Mouse (Mus musculus) ovary, postnatal 10 days (tissue): ENCODE data around the gene Acly.
"Not testable (repeated sequence)": the region's sequence is repeated elsewhere in the genome, so short reads cannot be mapped to it uniquely, and the experiment has no call there.

Experiments
- DNase-seq: peaks from one replicate; pipeline ENCODE4 v3.0.0; 2022; ENCODE audit warnings: low spot score

The Acly gene

DNA sequence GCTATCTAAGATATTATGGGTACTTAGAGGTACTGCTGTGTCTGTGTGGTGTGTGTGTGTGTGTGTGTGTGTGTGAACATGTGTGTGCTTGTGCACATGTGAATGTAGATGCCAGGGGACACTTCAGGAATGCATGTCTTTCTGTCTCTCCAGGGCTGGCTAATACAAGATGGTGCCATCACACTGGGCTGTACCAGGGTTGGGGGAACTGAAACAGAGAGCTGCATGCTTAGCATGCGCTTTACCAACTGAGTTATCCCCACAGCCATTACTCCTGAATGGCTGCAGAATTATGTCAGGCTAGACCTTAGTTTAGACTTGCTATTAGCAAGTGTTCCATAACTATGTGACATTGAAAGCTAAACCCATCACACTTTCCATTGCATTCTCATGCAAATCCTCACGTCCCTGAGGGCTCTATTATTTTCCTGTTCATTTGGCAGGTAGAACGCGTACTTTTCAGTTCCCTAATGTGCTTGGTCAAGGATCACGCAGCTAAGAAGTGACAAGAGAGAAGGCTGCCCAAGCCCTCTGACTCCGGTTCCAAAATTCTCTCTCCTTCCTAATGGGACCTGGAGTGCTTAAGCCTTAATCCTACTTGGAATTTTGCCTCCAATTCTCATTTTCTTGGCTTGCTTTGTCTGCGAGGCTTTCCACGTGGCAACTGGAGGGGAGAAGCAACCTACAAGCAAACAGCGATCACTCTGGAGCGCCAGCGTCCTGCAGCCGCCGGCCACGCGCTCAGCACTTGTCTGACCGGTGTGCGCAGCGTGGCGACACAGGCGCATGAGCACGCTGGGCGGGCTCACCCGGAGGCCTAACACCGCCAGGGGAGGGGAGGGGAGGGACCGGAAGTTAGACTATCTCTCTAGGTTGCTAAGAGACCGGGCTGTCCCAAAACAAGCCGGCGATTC lies 17.3 kb upstream of the Acly start, which contains the start of gene Ttc25:
Gene Ttc25 (plus strand): TSS at position 776 of the 914 bp plus-strand sequence.
- peak; percentile 38 for DNase-seq

DNA sequence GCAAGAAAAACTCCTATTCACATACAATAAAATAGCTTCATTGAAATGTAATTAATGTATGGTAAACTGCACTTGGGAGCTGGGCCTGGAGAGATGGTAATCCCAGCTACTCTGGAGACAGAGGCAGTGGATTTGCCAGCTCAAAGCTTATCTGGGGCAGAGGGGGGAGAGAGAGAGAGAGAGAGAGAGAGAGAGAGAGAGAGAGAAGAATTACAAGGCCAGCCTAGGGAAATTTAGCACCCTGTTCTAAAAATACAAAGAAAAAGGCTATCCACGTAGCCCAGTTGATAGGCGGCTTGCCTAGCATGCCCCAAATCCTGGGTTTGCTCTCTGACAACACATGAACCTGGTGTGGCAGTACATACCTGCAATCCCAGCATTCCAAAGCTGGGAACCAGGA lies 13.8 kb upstream of the Acly start:
- no peak for DNase-seq

GRCm38 (mm10) chr11:100540966-100541365 lies 13.2 kb upstream of the Acly start:
- DNase-seq, result no peak

DNA sequence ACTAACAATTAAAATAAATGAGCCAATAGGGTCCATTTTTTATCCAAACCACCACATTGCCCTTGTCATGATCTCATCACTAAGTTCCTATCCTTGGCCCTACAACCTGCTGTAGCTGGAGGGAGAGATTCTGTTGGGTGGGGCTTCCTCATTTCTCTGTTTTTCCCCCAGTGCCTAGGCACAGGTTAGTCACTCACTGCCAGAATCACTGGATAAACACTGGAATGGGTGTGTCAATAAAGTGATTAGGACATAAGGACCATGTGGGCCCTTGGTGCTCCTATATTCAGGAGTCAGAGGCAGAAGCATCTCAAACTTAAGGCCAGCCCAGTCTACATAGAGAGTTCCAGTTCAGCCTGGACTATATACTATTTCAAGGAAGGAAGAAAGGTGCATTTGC lies 8.7 kb upstream of the Acly start:
- no peak for DNase-seq

- no peak for DNase-seq
Observed at GRCm38 (mm10) chr11:100535996-100536395, 8.2 kb upstream of the Acly start.

- not testable (repeated sequence) for DNase-seq
Observed at GRCm38 (mm10) chr11:100534821-100535220, 7.0 kb upstream of the Acly start.

- DNase-seq, result not testable (repeated sequence)
Observed at GRCm38 (mm10) chr11:100534411-100534810, 6.6 kb upstream of the Acly start.

DNA sequence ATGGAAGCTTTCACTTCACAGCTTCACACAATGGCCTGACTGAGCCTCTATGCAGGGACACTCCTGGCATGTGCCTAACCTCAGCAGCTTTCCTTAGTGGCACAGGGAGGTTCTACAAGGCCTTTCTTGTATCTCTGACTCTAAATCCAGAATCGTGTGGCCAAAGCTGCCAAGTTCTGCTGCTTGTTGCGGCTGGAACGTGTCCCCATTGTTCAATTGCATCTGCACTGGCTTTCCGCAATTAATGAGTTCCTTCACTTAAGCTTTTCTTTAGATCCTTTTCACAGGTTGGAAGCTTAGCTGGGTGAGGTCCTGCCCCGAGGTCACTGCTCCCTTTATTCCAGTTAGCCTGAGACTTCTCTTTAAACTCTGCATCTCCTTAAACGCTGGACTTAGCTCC lies 6.1 kb upstream of the Acly start:
- no peak for DNase-seq

- DNase-seq, result no peak
Observed at GRCm38 (mm10) chr11:100528375-100529165, 770 bp upstream of the Acly start.

- peak; percentile 35 for DNase-seq
Observed at GRCm38 (mm10) chr11:100527066-100527457, 738 bp downstream of the Acly start.

DNA sequence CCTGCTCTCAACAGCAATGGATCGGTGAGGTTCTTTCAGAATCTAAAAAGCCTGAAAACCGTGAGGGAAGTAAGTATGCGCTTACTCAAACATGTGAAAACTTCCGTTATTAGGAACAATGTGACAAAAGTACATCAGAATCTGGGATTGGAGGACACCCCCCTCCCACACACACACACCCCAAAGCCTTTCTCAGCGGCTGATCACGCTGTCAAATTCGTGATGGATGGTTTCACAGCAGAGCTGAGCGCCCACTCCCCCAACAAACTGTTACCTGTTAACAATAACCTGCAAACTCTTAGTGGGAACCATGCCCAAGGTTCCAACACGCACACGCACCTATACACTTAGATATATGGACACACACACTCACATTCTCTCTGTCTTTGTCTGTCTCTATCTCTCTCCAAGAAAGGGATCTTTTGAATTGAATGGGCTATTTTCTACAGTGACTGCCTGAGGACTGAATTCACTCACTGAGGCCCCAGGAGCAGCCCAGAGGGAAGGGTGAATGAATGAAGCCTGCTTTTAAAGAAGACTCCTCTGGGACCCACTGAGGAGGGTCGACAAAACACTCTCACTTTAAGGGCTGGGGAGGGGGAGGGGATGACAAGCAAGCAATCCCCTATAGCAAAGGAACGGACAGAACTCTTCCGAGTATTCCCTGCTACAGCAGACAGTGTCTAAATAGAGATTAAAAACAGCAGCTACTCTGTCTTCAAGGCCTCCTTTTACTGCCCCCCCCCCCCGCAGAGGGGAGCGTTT lies 1.6 kb downstream of the Acly start:
- no peak for DNase-seq

- DNase-seq, result no peak
Observed at GRCm38 (mm10) chr11:100524987-100525630, 2.7 kb downstream of the Acly start.

DNA sequence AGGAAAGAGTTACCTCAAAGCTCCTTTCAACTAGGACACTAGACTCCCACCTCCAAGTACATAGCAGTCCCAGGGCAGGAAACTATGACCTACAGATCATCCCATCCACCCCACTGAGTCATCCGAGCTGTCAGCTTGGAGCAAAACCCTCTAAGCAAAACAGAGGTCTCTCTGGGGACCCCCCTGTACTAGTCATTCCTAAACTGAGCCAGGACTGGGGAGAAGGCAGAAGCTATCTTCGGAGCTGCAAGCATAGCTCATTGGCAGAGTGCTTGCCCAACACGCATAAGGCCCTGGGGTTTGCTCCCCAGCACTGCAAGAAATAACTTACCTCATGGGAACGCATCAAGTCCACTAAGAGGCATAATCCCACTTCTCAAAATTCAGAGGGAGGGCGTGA lies 3.4 kb downstream of the Acly start:
- no peak for DNase-seq

DNA sequence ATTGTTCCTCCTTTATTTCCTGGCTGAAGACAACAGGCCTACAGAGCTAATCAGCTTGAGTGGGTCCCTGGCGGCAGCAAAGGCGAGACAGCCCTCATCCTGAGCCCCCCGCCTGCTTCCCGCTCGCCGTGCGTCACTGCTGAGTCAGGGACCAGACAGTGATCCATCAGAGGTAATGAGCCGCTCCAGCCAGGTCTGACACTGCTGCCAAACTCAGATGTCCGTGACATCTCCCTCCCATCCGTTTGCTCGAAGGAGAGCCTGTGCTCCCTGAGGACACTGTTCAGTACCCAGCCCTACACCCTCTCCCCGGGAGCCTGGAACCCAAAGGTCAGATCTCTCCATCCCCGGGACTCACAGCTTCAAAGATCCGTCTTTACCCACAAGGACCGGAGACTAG lies 7.0 kb downstream of the Acly start:
- no peak for DNase-seq

DNA sequence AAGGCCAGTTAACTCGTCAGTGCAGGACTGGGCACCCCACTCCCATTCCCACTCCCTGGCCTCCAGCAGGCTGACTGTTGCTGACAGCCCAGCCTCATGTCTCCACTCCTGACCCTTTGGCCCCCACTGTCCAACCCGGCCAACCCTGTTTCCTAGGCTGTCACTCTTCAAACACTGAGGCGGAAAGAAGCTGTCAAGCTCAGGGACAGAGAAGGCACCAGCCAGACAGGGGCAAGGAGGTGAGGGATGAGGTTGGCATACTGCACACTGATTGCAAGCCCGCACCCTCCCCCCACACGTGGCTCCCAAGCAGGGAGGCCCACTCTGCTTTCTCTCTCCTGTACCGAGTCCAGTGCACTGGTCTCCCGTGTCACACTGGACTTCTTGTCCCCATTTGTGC lies 8.6 kb downstream of the Acly start:
- no peak for DNase-seq

GRCm38 (mm10) chr11:100518188-100518591 lies 9.6 kb downstream of the Acly start:
- DNase-seq, result no peak

GRCm38 (mm10) chr11:100516291-100516690 lies 11.5 kb downstream of the Acly start:
- DNase-seq, result no peak

DNA sequence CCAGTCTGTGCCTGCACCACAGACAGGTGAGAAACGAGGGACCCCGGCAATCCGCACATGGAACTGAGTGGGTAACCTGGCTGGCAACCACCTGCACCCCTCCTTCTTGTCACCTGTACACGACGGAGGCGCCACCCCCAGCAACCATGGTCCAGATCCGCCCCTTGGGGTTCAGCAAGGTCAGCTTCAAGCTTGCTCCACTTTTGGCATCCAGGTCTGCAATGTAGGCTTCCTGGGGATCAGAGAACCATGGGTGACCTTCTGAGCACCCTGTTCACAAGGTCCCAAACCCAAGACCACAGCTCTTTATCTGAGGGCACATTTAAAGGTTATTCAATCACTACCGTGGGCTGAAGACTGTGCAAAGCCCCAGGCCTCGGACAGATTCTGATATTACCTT lies 12.0 kb downstream of the Acly start:
- no peak for DNase-seq

GRCm38 (mm10) chr11:100515061-100515460 lies 12.7 kb downstream of the Acly start:
- no peak for DNase-seq

- no peak for DNase-seq
Observed at GRCm38 (mm10) chr11:100513716-100514115, 14.1 kb downstream of the Acly start.

GRCm38 (mm10) chr11:100512384-100512783 lies 15.4 kb downstream of the Acly start:
- DNase-seq, result no peak

DNA sequence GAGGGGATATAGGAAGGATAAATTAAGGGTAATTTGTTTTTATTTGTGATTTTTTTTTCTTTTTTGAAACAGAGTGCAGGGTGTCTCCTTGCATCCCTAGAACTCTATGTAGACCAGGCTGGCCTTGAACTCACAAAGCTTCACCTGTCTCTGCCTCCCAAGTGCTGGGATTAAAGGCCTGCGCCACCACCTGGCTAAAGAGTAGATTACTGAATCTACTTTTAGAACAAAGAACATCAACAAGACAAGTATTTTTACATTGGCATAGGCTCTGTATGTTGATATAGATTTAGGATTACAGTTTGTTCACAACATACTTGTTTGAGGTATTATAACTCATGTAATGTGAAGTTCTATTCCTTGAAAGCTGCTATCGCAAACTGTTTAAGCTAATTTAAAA lies 17.2 kb downstream of the Acly start:
- DNase-seq, result no peak
